Mouse (Mus musculus) heart, postnatal 25 days (tissue): ENCODE measurements around the gene Drg1. TPM values are rescaled to one million over a fixed set of nuclear protein-coding genes. Genes with fewer than 3 reads are reported as not detected.
A peak's percentile ranks its signal among the peaks of the same experiment; 100 is the strongest.

Source experiments
- DNase-seq: peaks from one replicate; pipeline ENCODE4 v3.0.0; 2022; ENCODE audit warnings: low spot score
- intact Hi-C: fragments of 180-260 bp; cut with DNase I; formaldehyde crosslinking; loops from one replicate; pipeline ENCODE4 v1.15.1; 2025
- total RNA-seq, 2 experiments: library from RNA; stranded (reverse); gene quantifications; 2 replicates each; pipeline ENCODE4 v1.2.3; 2021

Gene Drg1
- 10 to 100 TPM; 58.0 to 65.0 TPM for total RNA-seq

DNA sequence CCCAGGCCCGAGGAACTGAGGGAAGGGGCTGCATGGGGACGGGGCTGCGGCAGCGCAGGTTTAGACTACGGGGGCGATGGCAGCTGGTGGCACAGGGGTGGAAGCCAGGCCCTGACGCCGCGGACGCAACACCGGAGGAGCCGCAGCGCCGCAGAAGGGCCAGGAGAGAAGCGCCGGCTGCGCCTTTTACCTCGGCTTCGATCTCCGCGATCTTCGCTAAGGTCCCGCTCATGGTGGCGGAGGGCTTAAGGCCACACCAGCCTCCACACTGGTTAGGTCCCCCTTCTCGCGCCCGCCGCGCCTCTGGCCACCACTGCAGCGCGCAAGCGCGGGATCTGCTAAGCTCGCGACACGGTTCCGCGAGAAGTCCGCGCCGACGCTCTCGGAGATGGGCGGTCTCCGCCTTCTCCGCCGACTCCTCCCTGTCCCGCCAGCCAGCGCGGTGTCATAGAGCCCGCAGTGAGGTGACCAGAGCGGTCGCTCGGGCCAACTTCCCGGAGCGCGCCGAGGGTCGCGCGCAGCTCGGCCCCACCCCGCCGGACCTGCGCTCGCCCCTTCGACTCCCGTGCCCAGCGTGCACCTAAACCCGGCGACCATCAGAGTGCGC is at the start of gene Drg1:
Gene Drg1 (minus strand): TSS at position 337 of the 607 bp plus-strand sequence.
- DNase-seq = peak; percentile 91
- intact Hi-C loops = loop anchor here (1.0 kb wide), 2 partner anchors 24 to 31 kb away; no protein-coding TSS in a partner anchor

DNA sequence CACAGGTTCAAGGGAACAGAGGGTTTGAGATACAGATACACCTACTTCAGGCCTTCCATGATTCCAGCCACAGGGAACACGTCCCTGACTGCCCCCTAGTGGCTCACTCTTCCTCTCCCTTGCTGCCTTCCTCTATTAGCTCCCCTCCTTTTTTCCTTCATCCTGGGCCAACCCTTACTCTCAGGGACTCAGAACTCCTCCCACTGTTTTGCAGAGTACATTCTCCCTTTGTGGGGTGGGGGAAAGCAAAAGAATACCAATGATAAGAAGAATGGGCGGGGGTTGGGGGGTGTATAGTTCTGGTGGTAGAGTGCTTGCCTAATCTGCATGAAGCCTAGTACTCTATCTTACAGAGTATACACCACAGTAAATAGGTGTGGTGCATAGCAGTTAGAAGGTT is 47.9 kb upstream of the Drg1 start:
- intact Hi-C loops = no loop called here
- no peak for DNase-seq

DNA sequence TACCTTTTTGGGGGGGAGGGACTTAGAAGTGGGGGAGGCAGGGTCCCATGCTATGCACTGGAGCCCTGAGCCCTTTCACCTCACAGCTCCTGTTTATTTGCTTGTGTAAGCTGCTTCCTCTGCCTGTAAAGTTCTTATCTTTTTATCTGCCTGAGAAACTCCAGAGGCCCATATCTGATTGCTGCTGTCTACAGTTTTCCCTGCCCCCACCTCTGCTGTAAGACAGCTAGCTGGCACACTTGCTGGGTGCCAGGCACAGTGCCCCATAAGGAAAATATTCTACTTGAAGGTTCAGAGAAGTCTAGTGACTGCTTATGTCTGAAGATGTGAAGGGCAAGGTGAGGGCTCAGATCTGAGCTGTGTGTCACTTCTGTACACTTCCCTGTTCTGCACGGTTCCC is 47.1 kb upstream of the Drg1 start:
- DNase-seq = no peak
- intact Hi-C loops = no loop called here

DNA sequence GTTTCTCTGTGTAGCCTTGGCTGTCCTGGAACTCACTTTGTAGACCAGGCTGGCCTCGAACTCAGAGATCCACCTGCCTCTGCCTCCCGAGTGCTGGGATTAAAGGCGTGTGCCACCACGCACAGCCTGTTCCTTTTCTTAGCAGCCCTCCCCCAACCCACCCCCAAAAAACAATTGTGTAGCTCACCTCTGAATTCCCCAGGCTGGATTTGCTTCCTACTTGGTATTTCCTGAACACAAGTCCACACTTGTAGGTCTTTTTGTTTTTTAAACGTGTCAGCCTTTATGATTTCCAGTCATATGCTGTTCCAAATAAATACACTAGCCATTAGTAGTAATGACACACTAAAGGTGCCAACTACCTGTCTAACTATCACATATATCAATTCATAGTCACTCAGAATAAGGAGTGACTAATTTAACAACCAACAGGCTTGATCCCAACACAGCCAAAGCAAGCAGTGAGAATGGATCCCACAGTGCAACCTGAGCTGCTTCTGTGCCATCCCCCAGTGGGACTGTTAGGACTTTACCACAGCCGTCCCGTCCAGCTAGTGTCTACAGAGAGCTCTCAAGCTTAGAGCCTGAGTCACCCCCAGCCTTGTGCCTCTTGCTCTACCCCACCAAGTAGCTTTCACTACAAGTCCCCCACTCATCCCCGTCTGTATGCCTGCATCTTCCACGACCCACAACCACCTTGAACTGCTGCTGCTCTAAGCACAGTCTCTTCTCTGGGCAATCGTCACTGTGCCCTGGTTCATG is 45.6 kb upstream of the Drg1 start:
- intact Hi-C loops = no loop called here
- no peak for DNase-seq

DNA sequence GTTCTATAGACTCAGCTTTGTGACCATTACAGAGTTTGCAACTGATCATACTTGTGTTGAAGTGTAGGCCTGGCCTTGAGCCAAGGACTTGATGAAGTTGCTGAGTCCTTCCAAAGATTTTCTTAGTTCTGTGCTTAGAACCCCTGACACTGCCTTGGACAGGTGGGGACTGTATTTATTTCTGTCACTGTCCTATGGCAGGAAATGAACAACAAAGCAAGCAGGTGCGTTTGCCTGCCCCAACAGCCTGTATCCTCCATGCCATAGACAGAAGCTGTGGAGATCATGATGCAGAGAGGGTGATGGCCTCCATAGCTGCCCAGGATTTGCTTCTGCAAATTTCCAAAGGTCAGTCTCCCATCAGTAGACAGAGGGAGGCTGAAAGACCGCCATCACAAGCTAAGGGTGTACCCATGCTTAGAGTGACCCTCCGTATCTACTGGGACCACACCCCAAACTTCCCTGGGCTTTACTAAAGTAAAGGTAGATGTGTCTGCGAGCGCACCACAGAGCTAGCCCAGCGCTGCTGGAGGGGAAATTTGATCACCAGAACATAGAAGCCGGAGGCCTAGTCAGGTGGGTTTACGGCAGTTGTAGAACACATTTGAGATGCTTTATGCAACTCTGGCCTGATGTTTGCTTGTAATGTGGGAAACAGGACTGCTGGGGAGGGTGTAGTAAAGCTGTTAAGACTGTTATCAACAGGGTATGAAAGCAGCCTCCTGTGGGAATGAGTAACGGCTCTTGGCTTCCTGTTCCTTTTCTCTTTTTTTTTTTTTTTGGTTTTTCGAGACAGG is 44.8 kb upstream of the Drg1 start:
- DNase-seq = no peak
- intact Hi-C loops = no loop called here

DNA sequence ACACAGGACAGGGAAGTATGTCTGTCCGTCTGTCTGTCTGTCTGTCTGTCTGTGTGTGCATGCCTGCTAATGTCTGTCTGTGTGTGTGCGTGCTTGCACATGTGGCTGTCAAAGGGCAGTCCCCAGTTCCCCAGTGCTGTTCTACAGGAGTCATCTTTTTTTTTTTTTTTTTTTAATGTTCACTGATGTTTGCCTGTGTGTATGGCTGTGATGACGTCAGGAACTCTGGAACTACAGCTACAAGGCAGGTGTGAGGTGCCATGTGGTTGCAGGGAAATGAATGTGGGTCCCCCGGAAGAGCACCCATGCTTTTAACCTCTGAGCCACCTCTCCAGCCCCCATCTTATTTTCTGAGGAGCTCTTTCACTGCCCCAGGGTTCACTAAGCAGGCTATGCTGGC is 43.7 kb upstream of the Drg1 start:
- DNase-seq = no peak
- intact Hi-C loops = no loop called here

DNA sequence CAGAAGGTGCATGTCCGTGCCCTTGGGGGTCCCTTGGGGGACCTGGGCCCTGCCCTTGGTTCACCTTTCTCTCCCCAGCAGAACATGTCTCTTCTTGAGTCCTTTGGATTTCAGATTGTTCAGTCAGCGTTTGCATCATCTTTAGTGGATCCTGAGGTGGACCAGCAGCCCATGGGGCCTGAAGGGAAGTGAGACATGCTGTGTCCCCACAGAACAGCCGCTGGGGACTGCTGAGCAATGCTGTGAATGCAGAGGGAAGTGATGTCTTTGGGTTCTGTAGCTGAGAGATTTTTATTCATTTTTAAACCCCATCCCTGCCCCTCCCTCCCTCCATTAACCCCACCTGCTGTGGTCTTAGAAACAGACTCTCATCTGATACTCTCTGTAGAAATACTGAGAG is 41.7 kb upstream of the Drg1 start:
- DNase-seq = no peak
- intact Hi-C loops = no loop called here

DNA sequence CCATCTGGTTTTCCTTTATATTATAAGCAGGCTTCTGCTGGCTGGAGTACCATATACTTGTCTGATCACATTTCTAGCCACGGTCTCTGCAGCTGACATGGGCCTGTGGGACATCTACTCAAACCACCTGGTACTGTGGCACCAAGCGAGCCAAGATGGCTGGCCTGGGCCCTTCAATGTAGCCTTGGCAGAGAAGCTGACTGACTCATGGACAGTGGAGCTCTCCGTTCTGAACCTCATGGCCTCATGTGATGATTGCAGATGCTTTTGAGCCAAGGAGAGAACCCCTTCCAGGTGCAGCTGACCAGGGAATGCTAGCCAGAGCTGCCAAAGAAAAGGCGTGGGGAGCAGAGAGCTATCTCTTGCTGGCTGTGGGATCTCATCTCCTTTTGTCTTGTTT is 39.6 kb upstream of the Drg1 start:
- intact Hi-C loops = no loop called here
- DNase-seq = no peak

DNA sequence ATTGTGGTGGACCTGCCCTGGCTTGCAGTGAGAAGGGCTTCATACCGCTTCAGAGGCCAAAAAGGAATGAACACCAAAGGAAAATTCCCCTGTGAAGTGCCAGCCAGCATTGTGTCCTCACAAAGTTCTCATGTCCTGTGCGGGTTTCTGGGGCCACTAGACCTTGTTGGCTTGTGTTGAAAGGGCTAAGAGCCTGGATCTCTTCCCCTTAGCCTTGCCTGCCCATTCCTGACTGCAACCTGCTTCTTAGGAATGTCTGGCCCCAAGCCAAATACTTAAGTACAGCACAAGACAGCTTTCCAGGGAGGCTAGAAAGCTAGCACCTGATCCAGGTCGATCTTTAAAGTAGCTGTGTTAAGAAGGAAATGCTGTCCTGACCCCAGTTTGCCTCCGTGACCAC is 36.6 kb upstream of the Drg1 start:
- no peak for DNase-seq
- intact Hi-C loops = no loop called here

DNA sequence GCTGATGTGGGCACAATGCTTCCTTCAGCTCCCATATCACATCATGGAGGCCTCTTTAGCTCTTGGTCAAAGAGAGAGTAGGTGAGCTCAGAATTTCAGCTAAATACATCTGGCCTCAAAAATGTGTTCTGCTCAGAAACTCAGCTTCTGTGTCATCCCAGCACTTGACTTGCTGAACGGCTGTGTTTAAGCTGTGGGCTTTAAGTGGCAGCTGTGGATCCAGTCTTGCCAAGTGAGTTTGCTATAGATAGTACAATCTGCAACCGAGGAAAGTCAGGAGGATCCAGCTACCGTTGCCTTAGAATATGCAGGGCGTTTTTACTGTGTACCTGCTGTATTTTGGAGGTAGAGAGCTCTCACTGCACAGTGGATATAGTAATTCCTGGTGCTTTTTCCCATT is 36.2 kb upstream of the Drg1 start:
- intact Hi-C loops = no loop called here
- no peak for DNase-seq

DNA sequence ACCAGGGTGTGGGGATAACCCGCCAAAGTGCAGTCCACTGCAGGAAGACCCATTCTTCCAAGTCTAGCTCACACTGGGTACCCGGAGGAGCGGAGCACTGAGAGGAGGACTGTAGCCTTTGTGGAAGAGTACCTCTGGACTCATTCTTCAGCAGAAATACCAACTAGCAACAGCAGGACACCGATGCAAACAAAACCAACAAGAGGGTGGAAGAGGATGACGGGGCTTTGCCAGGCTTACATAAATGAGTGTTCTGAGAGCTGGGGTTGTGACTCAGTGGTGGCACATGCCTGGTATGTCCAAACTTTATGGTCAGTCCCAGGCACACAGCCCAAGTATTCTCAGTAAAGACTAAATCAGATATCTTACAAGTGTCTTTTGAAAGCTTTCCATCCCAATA is 34.9 kb upstream of the Drg1 start:
- intact Hi-C loops = no loop called here
- DNase-seq = no peak

DNA sequence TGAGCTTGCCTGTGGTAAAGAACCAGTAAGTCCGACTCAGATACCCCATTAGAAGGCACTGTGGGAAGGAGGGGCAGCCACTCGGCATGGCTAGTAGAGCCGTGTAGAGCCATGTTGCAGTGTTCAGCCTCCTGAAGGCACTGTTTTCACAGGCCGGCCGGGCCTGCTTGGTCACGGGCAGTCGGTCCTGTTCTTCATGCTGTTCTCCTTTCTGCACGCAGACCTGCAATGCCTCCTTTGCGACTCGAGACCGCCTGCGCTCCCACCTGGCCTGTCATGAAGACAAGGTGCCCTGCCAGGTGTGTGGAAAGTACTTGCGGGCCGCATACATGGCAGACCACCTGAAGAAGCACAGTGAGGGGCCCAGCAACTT is 32.6 kb upstream of the Drg1 start:
- intact Hi-C loops = no loop called here
- DNase-seq = no peak

DNA sequence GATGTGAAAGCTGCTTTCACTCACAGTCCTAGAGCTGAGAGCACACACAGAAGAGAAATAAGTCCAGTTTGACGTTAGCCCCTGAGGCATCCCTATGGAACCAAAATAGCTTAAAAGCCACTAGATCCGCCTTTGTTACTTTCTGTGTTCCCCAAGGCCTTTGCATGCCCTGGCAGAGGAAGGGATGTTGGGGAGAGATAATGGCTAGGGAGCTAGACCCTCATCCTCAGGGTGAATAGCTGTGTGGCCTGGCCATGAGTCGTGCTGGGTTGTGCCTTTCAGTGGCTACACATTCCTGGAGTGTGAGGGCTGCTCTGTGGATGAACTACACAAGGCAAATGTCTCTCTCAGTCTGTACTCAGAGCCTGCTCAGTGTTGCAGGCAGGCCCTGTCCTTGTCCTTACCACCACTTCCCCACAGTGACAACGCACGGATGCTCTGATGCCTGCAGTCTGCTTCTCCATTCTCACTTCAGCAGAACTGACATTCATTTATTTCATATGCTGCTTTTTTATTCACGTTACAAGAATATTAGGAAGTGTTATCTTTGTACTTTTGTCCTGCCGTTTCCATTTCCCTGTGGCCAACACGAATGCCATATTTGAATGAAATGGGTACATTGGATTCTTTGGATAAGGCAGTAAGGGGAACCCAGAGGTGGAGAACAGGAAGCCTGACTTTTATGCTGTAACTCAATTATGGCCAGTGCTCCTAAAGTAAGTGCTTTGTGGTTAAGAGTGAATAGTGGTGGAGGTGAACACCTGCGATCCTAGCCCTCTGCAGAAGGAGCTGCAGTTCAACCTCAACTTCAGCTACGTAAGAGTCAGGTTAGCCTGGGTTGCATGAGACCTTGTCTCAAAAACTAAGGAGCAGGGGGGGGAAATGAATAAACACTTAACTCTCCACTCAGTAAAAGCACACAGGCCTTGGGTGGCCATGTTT is 31.9 kb upstream of the Drg1 start:
- intact Hi-C loops = no loop called here
- no peak for DNase-seq

DNA sequence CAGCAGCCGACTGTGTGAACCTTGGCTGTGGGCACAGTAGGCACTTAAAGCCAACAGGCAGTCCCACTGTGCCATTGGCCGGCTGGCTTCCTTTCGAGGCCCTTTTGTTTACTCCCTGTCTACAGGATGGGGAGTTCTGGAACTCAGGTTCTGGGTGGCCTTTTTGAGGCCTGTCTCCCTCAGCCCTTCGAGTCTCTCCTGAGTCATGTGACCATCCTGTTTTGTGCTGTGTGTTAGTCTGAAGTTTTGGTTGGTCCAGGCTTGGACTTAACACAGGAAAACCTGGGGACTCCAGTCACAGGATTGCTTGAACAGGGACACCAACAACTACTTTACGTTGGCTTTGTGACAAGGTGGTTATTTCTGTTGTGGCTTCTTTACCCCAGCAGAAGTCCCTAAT is 29.8 kb upstream of the Drg1 start:
- intact Hi-C loops = no loop called here

DNA sequence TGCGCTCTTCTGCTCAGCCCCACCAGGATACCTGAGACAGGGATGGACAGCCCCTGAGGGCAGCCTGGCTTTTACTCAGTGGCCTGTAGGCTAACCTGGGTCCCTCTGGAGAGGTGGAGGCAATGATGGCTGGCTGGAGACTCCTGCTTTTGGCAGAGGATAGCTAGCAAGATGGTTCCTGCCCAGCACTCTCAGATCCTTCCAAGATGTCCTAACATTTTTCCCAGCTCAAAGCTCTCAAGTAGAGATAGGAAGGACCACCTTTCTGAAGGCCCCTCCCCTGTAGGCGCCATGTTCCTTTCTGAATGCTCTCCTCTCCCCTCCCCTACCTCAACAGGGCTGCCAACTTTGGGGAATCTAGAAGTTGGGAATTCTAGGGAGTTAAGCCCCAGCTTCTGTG is 28.4 kb upstream of the Drg1 start:
- intact Hi-C loops = no loop called here
- no peak for DNase-seq

More for the DNA sequence above, 29.8 kb upstream of the Drg1 start:
- no peak for DNase-seq

DNA sequence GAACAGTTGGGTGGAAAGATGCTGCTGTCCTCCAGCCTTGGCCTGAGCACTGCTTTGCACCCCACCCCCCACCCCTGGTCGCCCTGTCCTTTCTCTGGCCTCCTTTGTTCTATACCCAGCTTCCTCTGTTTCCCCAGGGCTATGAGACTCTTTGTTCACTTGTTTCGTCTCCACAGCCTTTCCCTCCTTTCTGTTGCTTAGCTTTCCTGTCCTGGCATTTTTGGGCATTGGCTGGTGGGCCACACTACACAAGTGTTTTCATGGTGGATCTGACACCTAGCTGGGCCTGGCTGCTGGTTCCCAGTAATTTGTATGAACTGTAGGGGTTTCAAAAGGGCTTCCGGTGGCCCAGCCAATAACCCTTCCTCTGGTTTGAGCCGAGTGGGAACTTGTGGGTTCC is 27.1 kb upstream of the Drg1 start:
- DNase-seq = no peak
- intact Hi-C loops = no loop called here

DNA sequence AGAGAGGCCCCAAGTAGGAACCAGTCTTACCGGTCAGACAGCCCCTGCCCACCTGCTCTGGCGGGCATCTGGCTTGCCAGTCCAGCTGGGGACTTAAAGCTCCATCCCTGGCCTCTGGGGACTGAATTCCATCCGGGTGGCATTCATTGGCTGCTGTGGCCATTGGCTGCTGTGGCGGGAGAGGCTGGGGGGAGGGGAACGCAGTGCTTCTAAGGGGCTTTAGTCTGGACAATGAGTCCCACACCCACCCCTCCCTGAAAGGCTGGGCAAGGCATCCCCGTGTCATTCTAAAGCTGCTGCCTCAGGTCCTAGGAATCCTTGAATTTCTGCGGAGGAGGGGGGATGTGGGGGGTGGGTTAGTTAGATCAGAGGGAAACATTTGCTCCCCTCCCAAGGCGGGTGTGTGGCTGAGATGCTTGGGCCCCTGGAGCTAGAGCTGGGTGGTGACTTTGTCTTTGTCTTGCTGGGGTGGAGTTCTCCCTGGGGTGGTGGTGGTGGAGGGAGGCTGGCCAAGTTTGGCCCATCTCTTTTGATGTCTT is 26.6 kb upstream of the Drg1 start:
- DNase-seq = no peak
- intact Hi-C loops = no loop called here

DNA sequence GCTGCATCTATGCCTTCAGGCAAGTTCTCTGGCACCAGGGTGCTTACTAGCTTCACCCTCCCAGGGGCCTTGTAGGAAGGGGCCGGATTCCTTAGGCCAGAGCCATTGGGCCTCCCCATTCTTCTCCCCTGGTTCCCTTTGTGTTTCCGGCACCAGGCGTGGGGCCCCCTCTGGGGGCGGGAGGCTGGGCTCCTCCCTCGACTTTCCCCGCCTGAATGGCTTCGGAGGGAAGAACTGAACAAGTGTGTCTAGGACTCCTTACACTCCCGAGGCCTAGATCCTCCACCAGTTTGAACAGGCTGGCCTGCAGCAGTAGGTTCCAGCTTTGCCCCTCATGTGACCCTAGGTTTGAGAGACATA is 25.8 kb upstream of the Drg1 start:
- intact Hi-C loops = no loop called here
- DNase-seq = peak; percentile 20

DNA sequence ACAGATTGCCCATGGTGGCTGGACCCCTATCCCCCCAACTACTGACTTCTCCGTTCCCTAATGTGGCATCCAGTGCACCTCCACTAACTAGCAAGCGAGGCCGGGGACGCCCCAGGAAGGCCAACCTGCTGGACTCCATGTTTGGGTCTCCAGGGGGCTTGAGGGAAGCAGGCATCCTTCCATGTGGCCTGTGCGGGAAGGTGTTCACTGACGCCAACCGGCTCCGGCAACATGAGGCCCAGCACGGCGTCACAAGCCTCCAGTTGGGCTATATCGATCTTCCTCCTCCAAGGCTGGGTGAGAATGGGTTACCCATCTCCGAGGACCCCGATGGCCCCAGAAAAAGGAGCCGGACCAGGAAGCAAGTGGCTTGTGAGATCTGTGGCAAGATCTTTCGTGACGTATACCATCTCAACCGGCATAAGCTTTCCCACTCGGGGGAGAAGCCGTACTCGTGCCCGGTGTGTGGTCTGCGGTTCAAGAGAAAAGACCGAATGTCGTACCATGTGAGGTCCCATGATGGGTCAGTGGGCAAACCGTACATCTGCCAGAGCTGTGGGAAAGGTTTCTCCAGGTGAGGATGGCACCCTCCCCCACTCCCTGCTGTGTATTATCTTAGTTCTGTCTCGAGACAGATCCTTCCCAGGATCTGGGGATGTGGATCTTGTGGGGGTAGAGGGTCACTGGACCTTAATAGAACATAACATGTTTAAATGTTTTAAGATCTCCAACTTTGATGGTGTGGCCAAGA is 25.3 kb upstream of the Drg1 start:
- DNase-seq = no peak
- intact Hi-C loops = loop anchor here (2.0 kb wide), 1 partner anchor 39 kb away; the partner anchor contains the start of gene Pik3ip1
